Mouse (Mus musculus): ENCODE measurements around the gene Syn3. TPM values are rescaled to one million over a fixed set of nuclear protein-coding genes. Genes with fewer than 3 reads are reported as not detected.
"Not testable (repeated sequence)": the region's sequence is repeated elsewhere in the genome, so short reads cannot be mapped to it uniquely, and the experiment has no call there.

Gene Syn3
- polyA plus RNA-seq, 1 experiment from 2014 or later = 0.99 TPM

GRCm38 (mm10) chr10:86441765-86442164, 56.9 kb downstream of the Syn3 start:
- ATAC-seq (replicated peaks; ENCODE audit: insufficient number of reproducible peaks, low FRiP score, low TSS enrichment) = no peak
- no peaks in the 10 kb centered on the region for H3K36me3 ChIP-seq (ENCODE audit: control insufficient read depth, insufficient read depth, low read length)
- H3K27ac ChIP-seq (ENCODE audit: low read depth, low read length) = no peak overlapping the region
- no peaks in the 10 kb centered on the region for H3K9me3 ChIP-seq (replicated peaks; ENCODE audit: control insufficient read depth, low read length)
- WGBS (ENCODE audit: insufficient replicate concordance) = 71% methylated on average over 3 of the region's 3 CpGs
- no peaks in the 10 kb centered on the region for H3K27me3 ChIP-seq (ENCODE audit: control insufficient read depth, insufficient read depth, low read length)
- no peak overlapping the region for H3K4me2 ChIP-seq
- H3K4me1 ChIP-seq (ENCODE audit: control insufficient read depth, insufficient read depth, low read length) = no peaks in the 10 kb centered on the region
- no peak overlapping the region for H3K4me3 ChIP-seq (ENCODE audit: low read depth, low read length)
- H3K9ac ChIP-seq (ENCODE audit: low read depth, low read length) = no peak overlapping the region

DNA sequence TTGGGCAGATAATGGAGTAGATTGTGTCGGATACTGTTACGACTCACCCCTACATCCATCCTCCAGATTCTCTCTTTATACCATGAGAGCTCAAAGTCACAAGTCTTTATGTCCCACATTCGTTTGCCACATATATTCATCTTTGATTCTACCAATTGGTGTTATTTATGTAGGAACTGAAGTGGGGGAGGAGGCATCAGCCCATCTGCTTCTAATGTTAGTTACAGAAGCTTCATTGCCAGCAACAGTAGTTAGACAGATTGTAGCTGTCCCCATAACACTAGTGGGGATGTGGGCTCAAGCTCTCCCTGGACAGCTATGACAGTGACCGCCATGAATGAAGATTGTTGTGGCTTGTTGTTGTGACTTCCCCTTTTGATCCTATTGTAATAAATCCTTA, 59.1 kb downstream of the Syn3 start:
- Histone ChIP-seq H3K27me3 (ENCODE audit: control insufficient read depth, insufficient read depth, low read length) (no peaks in the 10 kb centered on the region), H3K9me3 (replicated peaks; ENCODE audit: control insufficient read depth, low read length) (no peaks in the 10 kb centered on the region), H3K27ac (ENCODE audit: low read depth, low read length) (no peak overlapping the region), H3K36me3 (ENCODE audit: control insufficient read depth, insufficient read depth, low read length) (no peaks in the 10 kb centered on the region), H3K4me1 (ENCODE audit: control insufficient read depth, insufficient read depth, low read length) (no peaks in the 10 kb centered on the region), H3K4me3 (ENCODE audit: low read depth, low read length) (no peak overlapping the region), H3K4me2 (no peak overlapping the region), H3K9ac (ENCODE audit: low read depth, low read length) (no peak overlapping the region)
- 83% methylated on average over 4 of the region's 4 CpGs for WGBS (ENCODE audit: insufficient replicate concordance)
- no peak for ATAC-seq (replicated peaks; ENCODE audit: insufficient number of reproducible peaks, low FRiP score, low TSS enrichment)

DNA sequence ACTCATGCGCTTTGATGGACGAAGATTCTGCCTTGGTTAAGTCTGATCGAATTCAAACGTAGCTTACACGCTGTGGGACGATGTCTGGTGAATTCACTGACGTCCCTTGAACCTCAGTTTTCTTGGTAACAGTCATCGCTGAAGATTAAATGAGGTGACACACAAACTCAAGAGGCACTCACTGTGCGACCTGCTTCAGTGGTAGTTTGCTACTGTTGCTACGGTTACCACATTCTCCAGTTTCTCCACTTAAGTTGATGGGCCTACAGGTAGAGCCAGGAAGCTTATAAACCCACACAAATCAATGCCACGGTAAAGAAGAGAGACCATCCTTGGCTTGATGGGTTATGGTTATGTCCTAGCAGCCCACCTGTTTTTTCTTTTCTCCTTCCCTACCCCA, 61.4 kb downstream of the Syn3 start:
- no peaks in the 10 kb centered on the region for H3K9me3 ChIP-seq (replicated peaks; ENCODE audit: control insufficient read depth, low read length)
- no peaks in the 10 kb centered on the region for H3K4me1 ChIP-seq (ENCODE audit: control insufficient read depth, insufficient read depth, low read length)
- H3K27me3 ChIP-seq (ENCODE audit: control insufficient read depth, insufficient read depth, low read length) = no peaks in the 10 kb centered on the region
- no peak for ATAC-seq (replicated peaks; ENCODE audit: insufficient number of reproducible peaks, low FRiP score, low TSS enrichment)
- H3K9ac ChIP-seq (ENCODE audit: low read depth, low read length) = no peak overlapping the region
- H3K4me2 ChIP-seq = no peak overlapping the region
- no peak overlapping the region for H3K27ac ChIP-seq (ENCODE audit: low read depth, low read length)
- H3K4me3 ChIP-seq (ENCODE audit: low read depth, low read length) = no peak overlapping the region
- WGBS (ENCODE audit: insufficient replicate concordance) = 80% methylated on average over 11 of the region's 11 CpGs
- H3K36me3 ChIP-seq (ENCODE audit: control insufficient read depth, insufficient read depth, low read length) = no peaks in the 10 kb centered on the region

GRCm38 (mm10) chr10:86435006-86435405, 63.7 kb downstream of the Syn3 start:
- H3K9ac ChIP-seq (ENCODE audit: low read depth, low read length); ATAC-seq (replicated peaks; ENCODE audit: insufficient number of reproducible peaks, low FRiP score, low TSS enrichment); H3K4me1 ChIP-seq (ENCODE audit: control insufficient read depth, insufficient read depth, low read length); H3K36me3 ChIP-seq (ENCODE audit: control insufficient read depth, insufficient read depth, low read length); H3K4me2 ChIP-seq; H3K9me3 ChIP-seq (replicated peaks; ENCODE audit: control insufficient read depth, low read length); H3K27me3 ChIP-seq (ENCODE audit: control insufficient read depth, insufficient read depth, low read length); H3K4me3 ChIP-seq (ENCODE audit: low read depth, low read length); H3K27ac ChIP-seq (ENCODE audit: low read depth, low read length): not testable (repeated sequence)
- 61% methylated on average over 4 of the region's 4 CpGs for WGBS (ENCODE audit: insufficient replicate concordance)

DNA sequence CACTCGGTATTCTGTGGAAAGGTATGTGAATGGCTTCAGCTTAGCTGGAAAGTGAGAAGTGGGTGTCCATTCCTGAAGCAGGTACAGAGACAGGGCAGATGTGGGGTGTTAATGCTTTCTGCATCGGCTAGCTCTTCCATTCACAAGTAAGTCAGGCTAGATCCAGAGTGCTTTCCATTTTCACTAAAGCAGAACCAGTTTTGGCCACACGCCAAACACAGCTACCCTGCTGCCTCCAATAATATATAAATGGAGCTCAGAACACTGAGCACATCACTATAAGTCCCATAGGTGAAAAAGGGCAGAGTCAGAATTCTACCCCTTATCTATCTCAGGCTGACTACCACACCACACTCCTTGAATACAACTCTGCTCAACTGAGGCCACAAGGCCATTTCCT, 69.0 kb downstream of the Syn3 start:
- no peak overlapping the region for H3K4me2 ChIP-seq
- no peaks in the 10 kb centered on the region for H3K4me1 ChIP-seq (ENCODE audit: control insufficient read depth, insufficient read depth, low read length)
- no peak overlapping the region for H3K4me3 ChIP-seq (ENCODE audit: low read depth, low read length)
- H3K9me3 ChIP-seq (replicated peaks; ENCODE audit: control insufficient read depth, low read length) = no peaks in the 10 kb centered on the region
- H3K27ac ChIP-seq (ENCODE audit: low read depth, low read length) = no peak overlapping the region
- no peak overlapping the region for H3K9ac ChIP-seq (ENCODE audit: low read depth, low read length)
- no peaks in the 10 kb centered on the region for H3K36me3 ChIP-seq (ENCODE audit: control insufficient read depth, insufficient read depth, low read length)
- no peak for ATAC-seq (replicated peaks; ENCODE audit: insufficient number of reproducible peaks, low FRiP score, low TSS enrichment)
- H3K27me3 ChIP-seq (ENCODE audit: control insufficient read depth, insufficient read depth, low read length) = no peaks in the 10 kb centered on the region
- WGBS (ENCODE audit: insufficient replicate concordance) = 70% methylated on average over 3 of the region's 3 CpGs

DNA sequence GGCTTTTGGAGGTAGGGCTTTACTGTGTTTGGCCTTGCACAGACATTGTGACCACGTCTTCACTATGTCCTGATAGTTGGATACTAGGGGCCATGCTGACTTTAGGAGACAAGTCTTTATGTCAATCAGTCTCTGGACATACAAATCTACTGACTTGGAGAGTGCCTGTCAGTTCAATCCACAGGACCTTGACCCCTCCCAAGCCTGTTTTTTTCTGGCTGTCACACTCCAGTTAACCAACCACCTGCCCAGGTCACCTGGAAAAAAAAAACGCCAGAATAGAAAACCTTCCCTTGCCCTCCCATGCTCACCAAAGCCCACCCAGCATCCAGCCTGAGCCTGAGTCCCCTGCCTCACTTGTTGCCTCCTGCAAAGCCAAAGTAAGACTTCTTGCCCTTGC, 70.7 kb downstream of the Syn3 start:
- Histone ChIP-seq H3K9ac (ENCODE audit: low read depth, low read length) (no peak overlapping the region), H3K4me3 (ENCODE audit: low read depth, low read length) (no peak overlapping the region), H3K9me3 (replicated peaks; ENCODE audit: control insufficient read depth, low read length) (no peaks in the 10 kb centered on the region), H3K36me3 (ENCODE audit: control insufficient read depth, insufficient read depth, low read length) (no peaks in the 10 kb centered on the region), H3K4me1 (ENCODE audit: control insufficient read depth, insufficient read depth, low read length) (no peaks in the 10 kb centered on the region), H3K27me3 (ENCODE audit: control insufficient read depth, insufficient read depth, low read length) (no peaks in the 10 kb centered on the region), H3K27ac (ENCODE audit: low read depth, low read length) (no peak overlapping the region), H3K4me2 (no peak overlapping the region)
- no peak for ATAC-seq (replicated peaks; ENCODE audit: insufficient number of reproducible peaks, low FRiP score, low TSS enrichment)
- WGBS (ENCODE audit: insufficient replicate concordance) = 72% methylated on average over 2 of the region's 2 CpGs

- ATAC-seq (replicated peaks; ENCODE audit: insufficient number of reproducible peaks, low FRiP score, low TSS enrichment) = no peak
- Histone ChIP-seq H3K27ac (ENCODE audit: low read depth, low read length) (0 out of 2 replicates have a peak overlapping the region, but pooled peaks have one; percentile 16), H3K36me3 (ENCODE audit: control insufficient read depth, insufficient read depth, low read length) (no peaks in the 10 kb centered on the region), H3K9me3 (replicated peaks; ENCODE audit: control insufficient read depth, low read length) (no peaks in the 10 kb centered on the region), H3K4me1 (ENCODE audit: control insufficient read depth, insufficient read depth, low read length) (no peaks in the 10 kb centered on the region), H3K9ac (ENCODE audit: low read depth, low read length) (no peak overlapping the region), H3K4me3 (ENCODE audit: low read depth, low read length) (no peak overlapping the region), H3K27me3 (ENCODE audit: control insufficient read depth, insufficient read depth, low read length) (no peaks in the 10 kb centered on the region), H3K4me2 (no peak overlapping the region)
- 49% methylated on average over 10 of the region's 10 CpGs for WGBS (ENCODE audit: insufficient replicate concordance)
Observed at GRCm38 (mm10) chr10:86425690-86426530, 72.8 kb downstream of the Syn3 start.

DNA sequence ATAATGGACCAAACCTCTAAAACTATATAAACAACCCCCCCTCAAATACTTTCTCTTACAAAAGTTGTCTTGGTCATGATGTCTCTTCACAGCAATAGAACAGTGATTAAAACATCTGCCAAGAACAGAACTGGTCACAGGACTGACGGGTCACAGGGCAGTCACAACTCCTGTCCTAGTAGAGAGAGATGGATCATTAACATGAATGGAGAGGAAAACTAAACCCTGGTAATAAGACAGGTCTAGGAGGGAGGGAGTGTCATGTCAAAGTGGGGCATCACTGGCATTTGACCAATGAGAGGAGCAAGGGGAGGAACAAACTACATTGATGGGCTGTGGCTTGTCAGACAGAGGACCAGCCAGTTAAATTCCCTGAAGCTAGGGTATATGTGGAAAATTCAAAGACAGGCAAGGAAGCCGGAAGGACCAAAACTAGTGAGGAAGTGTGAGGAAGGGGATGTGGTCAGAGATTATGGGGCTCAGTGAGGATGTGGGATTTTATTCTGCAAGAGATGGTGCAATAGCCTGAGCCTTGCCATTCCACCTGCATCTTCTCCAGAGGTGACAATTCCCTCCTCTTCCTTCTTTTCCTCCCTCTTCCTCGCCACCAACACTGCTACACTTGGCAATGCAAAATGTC, 76.8 kb downstream of the Syn3 start:
- no peak overlapping the region for H3K27ac ChIP-seq (ENCODE audit: low read depth, low read length)
- H3K27me3 ChIP-seq (ENCODE audit: control insufficient read depth, insufficient read depth, low read length) = no peaks in the 10 kb centered on the region
- ATAC-seq (replicated peaks; ENCODE audit: insufficient number of reproducible peaks, low FRiP score, low TSS enrichment) = no peak
- no peak overlapping the region for H3K4me2 ChIP-seq
- peaks cover 11% of the 10 kb centered on the region for H3K4me1 ChIP-seq (ENCODE audit: control insufficient read depth, insufficient read depth, low read length)
- no peaks in the 10 kb centered on the region for H3K36me3 ChIP-seq (ENCODE audit: control insufficient read depth, insufficient read depth, low read length)
- no peaks in the 10 kb centered on the region for H3K9me3 ChIP-seq (replicated peaks; ENCODE audit: control insufficient read depth, low read length)
- no peak overlapping the region for H3K4me3 ChIP-seq (ENCODE audit: low read depth, low read length)
- WGBS (ENCODE audit: insufficient replicate concordance) = 69% methylated on average over 3 of the region's 3 CpGs
- no peak overlapping the region for H3K9ac ChIP-seq (ENCODE audit: low read depth, low read length)

Data from heart, embryonic 11.5 days (tissue).